Comparison of ENCODE assay signal across 11 mouse cellular contexts in genomic region chr13:99940601-99941000, GRCm38 (mm10). TPM values are rescaled to one million over a fixed set of nuclear protein-coding genes. Genes with fewer than 3 reads are reported as not detected.
DNase-seq lines count a peak whose midpoint lies in the region.
"Had no signal": no experiment of that assay in that cellular context is flagged by ENCODE, and none has a peak within 500 bp of the region (broad histone marks: within the 10 kb centered on the region; RNA-seq: fewer than 3 reads in every experiment).

No protein-coding gene starts in this region.

- 0 out of 2 replicates have a peak, but pooled peaks cover 5% of the 10 kb centered on the region for H3K9me3 ChIP-seq in midbrain, embryonic 10.5 days (replicated peaks)

- H3K27me3 ChIP-seq in midbrain, embryonic 10.5 days (ENCODE audit: low read depth, poor library complexity, severe bottlenecking) = no peaks in the 10 kb centered on the region
- H3K27me3 ChIP-seq: heart, embryonic 13.5 days had no signal

- 16% methylated on average over 2 of the region's 2 CpGs for WGBS in midbrain, embryonic 10.5 days

- H3K4me1 ChIP-seq in midbrain, embryonic 10.5 days = peaks cover 18% of the 10 kb centered on the region
- H3K4me1 ChIP-seq: heart, embryonic 13.5 days had no signal

- no peak overlapping the region for H3K4me3 ChIP-seq in midbrain, embryonic 10.5 days
- H3K4me3 ChIP-seq: heart, embryonic 13.5 days; myocyte had no signal

- DNase-seq in layer of hippocampus, adult 9-11 months = peak; percentile 24
- DNase-seq in layer of hippocampus, postnatal 14 days (ENCODE audit: low spot score in 2 of 2) = no peak
- peak; percentile 19 to 44 for DNase-seq in frontal cortex, postnatal 36 days (ENCODE audit: low spot score in 2 of 2)
- peak; percentile 63 for DNase-seq in midbrain, embryonic 10.5 days (ENCODE audit: low spot score)
- peak; percentile 55 for DNase-seq in telencephalon, adult 2 months (ENCODE audit: low read depth, low spot score)
- DNase-seq in heart, postnatal 4 days = no peak
- DNase-seq in B cell, adult 2 months = no peak
- DNase-seq in thymus, postnatal 36 days = no peak

- peak overlapping the region; percentile 38 for H3K27ac ChIP-seq in midbrain, embryonic 10.5 days (replicated peaks)
- H3K27ac ChIP-seq: heart, embryonic 13.5 days had no signal

- H3K36me3 ChIP-seq in midbrain, embryonic 10.5 days = no peaks in the 10 kb centered on the region
- H3K36me3 ChIP-seq: G1E; heart, embryonic 13.5 days had no signal

RNA-seq across cellular contexts. Expression of gene Cartpt, which starts 39.7 kb away (rescaled TPM):
- total RNA-seq in layer of hippocampus, postnatal 14 days (2021) = 1 to 10 TPM; 1.7 to 3.0 TPM
- polyA plus RNA-seq in midbrain, embryonic 10.5 days (2016; fragmentation: Nextera tagmentation; extraction: Ambion mirVana) = 5.1 and 13.5 TPM in 2 replicates
- total RNA-seq in heart, postnatal 4 days (2021) = under 1 TPM; 0.34 to 0.48 TPM
- polyA plus RNA-seq: G1E had no signal

Comparison
In these comparisons a context has a peak if more than half of its experiments do, and no peak if none do; other contexts are left out.
1. DNase-seq: peak in layer of hippocampus, adult 9-11 months (single experiment), frontal cortex, postnatal 36 days (2 of 2), midbrain, embryonic 10.5 days (single experiment) and telencephalon, adult 2 months (single experiment); none in layer of hippocampus, postnatal 14 days (0 of 2), heart, postnatal 4 days (single experiment), B cell, adult 2 months (0 of 2) and thymus, postnatal 36 days (0 of 2).